Mouse (Mus musculus) liver, embryonic 15.5 days (tissue): ENCODE data around the gene Stt3b. TPM values are rescaled to one million over a fixed set of nuclear protein-coding genes. Genes with fewer than 3 reads are reported as not detected.
A peak's percentile ranks its signal among the peaks of the same experiment; 100 is the strongest.

Experiments
- ATAC-seq: fragments of 200-750 bp; cut with Nextera tagmentation; 2 replicates; pipeline ENCODE4 v1.8.0; 2017; ENCODE audit warnings: moderate number of reproducible peaks, mild to moderate bottlenecking, moderate library complexity; ENCODE audit not compliant: insufficient read depth
- H3K27ac ChIP-seq: fragments of 300-500 bp; sonication (generic); replicated peaks from 2 replicates; pipeline ENCODE4 v1.5.1; 2015; ENCODE audit warnings: mild to moderate bottlenecking, inconsistent platforms
- H3K27me3 ChIP-seq: fragments of 300-500 bp; sonication (generic); 2 replicates; pipeline ENCODE4 v1.6.1; 2015; ENCODE audit warnings: mild to moderate bottlenecking, inconsistent platforms
- H3K36me3 ChIP-seq: fragments of 300-500 bp; sonication (generic); replicated peaks from 2 replicates; pipeline ENCODE4 v1.6.1; 2015; ENCODE audit warnings: moderate library complexity, mild to moderate bottlenecking, inconsistent platforms
- H3K4me1 ChIP-seq: fragments of 300-500 bp; sonication (generic); replicated peaks from 2 replicates; pipeline ENCODE4 v1.6.1; 2015; ENCODE audit warnings: inconsistent platforms
- H3K4me2 ChIP-seq: fragments of 300-500 bp; sonication (generic); 2 replicates; pipeline ENCODE4 v1.6.1; 2015; ENCODE audit warnings: moderate library complexity, mild to moderate bottlenecking, inconsistent platforms
- H3K4me3 ChIP-seq: fragments of 300-500 bp; sonication (generic); replicated peaks from 2 replicates; pipeline ENCODE4 v1.5.1; 2015; ENCODE audit warnings: mild to moderate bottlenecking, inconsistent platforms
- H3K9ac ChIP-seq: fragments of 300-500 bp; sonication (generic); 2 replicates; pipeline ENCODE4 v1.6.1; 2015; ENCODE audit warnings: moderate library complexity, mild to moderate bottlenecking, inconsistent platforms
- H3K9me3 ChIP-seq: fragments of 300-500 bp; sonication (generic); replicated peaks from 2 replicates; pipeline ENCODE4 v1.6.1; 2016; ENCODE audit warnings: inconsistent platforms
- WGBS: fragments of 180-500 bp; shearing (Covaris S2); methylation state at CpG from one replicate; pipeline ENCODE4 v1.1.7; 2015; ENCODE audit warnings: mixed read lengths; ENCODE audit not compliant: insufficient replicate concordance; 5-methylcytosine and 5-hydroxymethylcytosine counted together
- polyA plus RNA-seq: library from polyadenylated mRNA; unstranded; fragments of >200 nt; fragmentation: Nextera tagmentation; extraction: Ambion mirVana; gene quantifications from 2 replicates; pipeline ENCODE4 v1.2.1, GENCODE M21; 2015

Gene Stt3b
- polyA plus RNA-seq, 1 experiment from 2014 or later = 61.0 TPM

DNA sequence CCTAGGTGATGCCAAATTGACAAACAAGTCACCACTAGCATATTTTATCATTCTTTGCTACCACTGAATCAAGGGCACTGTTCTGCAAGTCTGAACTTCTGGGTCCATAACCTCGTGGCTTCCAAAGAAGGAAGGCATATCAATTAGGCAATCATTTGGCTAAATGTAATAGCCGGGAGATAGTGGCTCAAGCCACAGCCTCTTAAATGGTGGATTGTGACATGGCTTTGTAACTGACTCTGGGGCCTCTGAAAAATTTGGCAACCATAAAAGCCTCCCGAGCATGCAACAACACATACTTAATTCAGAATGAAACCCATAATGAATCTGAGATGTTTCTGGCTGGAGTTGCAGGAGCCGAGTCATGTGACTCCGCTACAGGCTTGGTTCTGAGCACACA, 6.8 kb upstream of the Stt3b start:
- Histone ChIP-seq H3K4me3 (no peak overlapping the region), H3K36me3 (no peaks in the 10 kb centered on the region), H3K27ac (no peak overlapping the region), H3K27me3 (no peaks in the 10 kb centered on the region), H3K9me3 (no peaks in the 10 kb centered on the region), H3K4me1 (peaks cover 28% of the 10 kb centered on the region), H3K4me2 (no peak overlapping the region), H3K9ac (no peak overlapping the region)
- no peak for ATAC-seq
- 65% methylated on average over 5 of the region's 5 CpGs for WGBS

DNA sequence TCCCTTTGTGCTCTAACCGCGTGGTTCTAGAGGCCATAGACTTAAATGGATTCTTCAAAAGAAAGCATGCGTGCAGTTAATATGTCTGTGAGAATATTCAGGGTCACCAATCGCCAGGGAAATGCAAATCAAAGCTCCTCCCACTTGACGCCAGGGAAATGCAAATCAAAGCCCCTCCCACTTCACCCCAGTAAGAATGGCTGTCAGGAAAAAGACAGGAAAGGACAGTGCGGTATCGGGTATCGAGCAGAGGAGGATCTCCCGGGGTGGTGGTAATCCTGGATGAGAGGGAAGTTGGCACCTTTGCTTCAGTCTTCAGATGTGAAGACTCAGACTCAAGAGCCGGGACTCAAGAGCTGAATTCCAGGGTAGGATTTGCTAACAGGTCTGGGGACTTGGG, 4.3 kb upstream of the Stt3b start:
- H3K4me2 ChIP-seq = peak overlapping the region; percentile 60
- no peak overlapping the region for H3K9ac ChIP-seq
- no peak for ATAC-seq
- WGBS = 13% methylated on average over 10 of the region's 10 CpGs
- H3K36me3 ChIP-seq = no peaks in the 10 kb centered on the region
- H3K27me3 ChIP-seq = no peaks in the 10 kb centered on the region
- H3K27ac ChIP-seq = 0 out of 2 replicates have a peak overlapping the region, but pooled peaks have one; percentile 10
- H3K4me1 ChIP-seq = peaks cover 39% of the 10 kb centered on the region
- no peaks in the 10 kb centered on the region for H3K9me3 ChIP-seq
- peak overlapping the region; percentile 44 for H3K4me3 ChIP-seq

GRCm38 (mm10) chr9:115313830-115314229, 3.6 kb upstream of the Stt3b start:
- no peak for ATAC-seq
- H3K4me2 ChIP-seq = peak overlapping the region; percentile 60
- H3K9me3 ChIP-seq = no peaks in the 10 kb centered on the region
- H3K4me1 ChIP-seq = peaks cover 39% of the 10 kb centered on the region
- H3K27me3 ChIP-seq = no peaks in the 10 kb centered on the region
- H3K27ac ChIP-seq = 0 out of 2 replicates have a peak overlapping the region, but pooled peaks have one; percentile 10
- H3K9ac ChIP-seq = peak overlapping the region; percentile 15; the same call in 1 of the 2 replicates
- H3K36me3 ChIP-seq = no peaks in the 10 kb centered on the region
- H3K4me3 ChIP-seq = peak overlapping the region; percentile 44
- 62% methylated on average over 5 of the region's 5 CpGs for WGBS

DNA sequence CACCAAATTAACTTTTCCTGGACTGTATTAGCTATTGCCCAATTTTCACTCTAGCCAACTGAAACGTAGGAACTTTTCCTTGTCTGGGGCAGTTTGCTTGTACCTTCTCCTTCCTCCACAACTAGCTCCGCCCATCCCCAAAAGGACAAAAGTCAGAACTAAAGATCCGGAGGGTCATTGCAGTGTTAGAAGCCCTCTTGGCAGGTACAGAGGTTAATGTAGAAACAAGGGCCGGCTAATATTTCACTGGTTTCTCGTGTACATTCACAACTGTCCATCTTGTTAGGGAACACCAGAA, 951 bp upstream of the Stt3b start:
- Histone ChIP-seq H3K36me3 (no peaks in the 10 kb centered on the region), H3K4me3 (peak overlapping the region; percentile 99), H3K4me2 (peak overlapping the region; percentile 93), H3K9ac (peak overlapping the region; percentile 72), H3K27me3 (no peaks in the 10 kb centered on the region), H3K9me3 (no peaks in the 10 kb centered on the region), H3K27ac (peak overlapping the region; percentile 94), H3K4me1 (peaks cover 58% of the 10 kb centered on the region)
- 4% methylated on average over 5 of the region's 5 CpGs for WGBS
- ATAC-seq = no peak

DNA sequence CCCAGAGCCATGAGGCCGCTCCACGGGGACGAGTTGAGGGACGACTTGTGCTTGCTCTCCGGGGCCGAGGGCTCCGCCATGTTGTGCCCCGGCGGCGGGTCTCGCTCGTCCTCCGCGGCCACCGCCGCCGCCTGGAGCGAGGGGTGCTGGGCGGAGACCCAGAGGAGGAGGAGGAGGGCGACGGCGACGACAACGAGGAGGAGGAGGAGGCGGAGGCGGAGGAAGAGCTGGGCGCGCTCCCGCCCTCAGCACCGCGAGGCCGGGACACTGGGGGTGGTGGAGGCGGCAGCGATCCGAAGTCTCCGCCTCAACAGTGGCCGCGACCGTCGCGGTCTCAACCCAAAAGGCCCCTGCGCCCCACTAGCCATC, 260 bp downstream of the Stt3b start:
- H3K9ac ChIP-seq = peak overlapping the region; percentile 97
- H3K27me3 ChIP-seq = no peaks in the 10 kb centered on the region
- no peaks in the 10 kb centered on the region for H3K9me3 ChIP-seq
- peak overlapping the region; percentile 95 for H3K27ac ChIP-seq
- H3K4me3 ChIP-seq = peak overlapping the region; percentile 99
- peak; percentile 86 for ATAC-seq
- peaks cover 67% of the 10 kb centered on the region for H3K4me1 ChIP-seq
- H3K4me2 ChIP-seq = peak overlapping the region; percentile 93
- no peaks in the 10 kb centered on the region for H3K36me3 ChIP-seq
- WGBS = under 1% methylated on average over 38 of the region's 42 CpGs

GRCm38 (mm10) chr9:115309381-115309971, 745 bp downstream of the Stt3b start:
- under 1% methylated on average over 65 of the region's 65 CpGs for WGBS
- peaks cover 66% of the 10 kb centered on the region for H3K4me1 ChIP-seq
- peak overlapping the region; percentile 95 for H3K27ac ChIP-seq
- H3K27me3 ChIP-seq = no peaks in the 10 kb centered on the region
- peak overlapping the region; percentile 99 for H3K4me3 ChIP-seq
- no peaks in the 10 kb centered on the region for H3K36me3 ChIP-seq
- ATAC-seq = no peak
- peak overlapping the region; percentile 97 for H3K9ac ChIP-seq
- peak overlapping the region; percentile 93 for H3K4me2 ChIP-seq
- H3K9me3 ChIP-seq = no peaks in the 10 kb centered on the region

- no peak for ATAC-seq
- Histone ChIP-seq H3K36me3 (no peaks in the 10 kb centered on the region), H3K9me3 (no peaks in the 10 kb centered on the region), H3K4me1 (peaks cover 62% of the 10 kb centered on the region), H3K27me3 (no peaks in the 10 kb centered on the region), H3K4me2 (peak overlapping the region; percentile 93), H3K27ac (peak overlapping the region; percentile 95), H3K4me3 (peak overlapping the region; percentile 99), H3K9ac (peak overlapping the region; percentile 97)
- 0% methylated on average over 18 of the region's 18 CpGs for WGBS
These were observed 1.3 kb downstream of the Stt3b start for GRCm38 (mm10) chr9:115308941-115309380.

DNA sequence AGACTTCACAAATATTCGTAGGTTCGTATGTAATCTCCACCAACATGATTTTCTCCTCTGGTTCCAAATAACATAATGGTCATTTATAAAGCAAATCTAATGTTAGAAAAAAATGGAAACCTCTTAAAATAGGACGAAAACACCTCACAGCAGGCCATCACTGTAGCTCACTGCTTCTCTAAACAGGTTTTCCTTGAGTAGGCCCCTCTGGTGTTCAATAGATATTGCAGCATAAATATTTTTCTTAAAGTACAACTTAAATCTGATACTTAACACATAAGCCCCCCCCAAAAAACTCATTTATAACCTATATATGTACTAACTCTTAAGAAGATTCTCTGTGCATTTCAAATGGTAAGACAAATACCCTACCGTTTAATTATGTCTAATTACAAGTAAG, 1.8 kb downstream of the Stt3b start:
- peaks cover 62% of the 10 kb centered on the region for H3K4me1 ChIP-seq
- ATAC-seq = no peak
- no peaks in the 10 kb centered on the region for H3K36me3 ChIP-seq
- no peaks in the 10 kb centered on the region for H3K27me3 ChIP-seq
- peak overlapping the region; percentile 93 for H3K4me2 ChIP-seq
- 0 out of 2 replicates have a peak overlapping the region, but pooled peaks have one; percentile 95 for H3K27ac ChIP-seq
- H3K9me3 ChIP-seq = no peaks in the 10 kb centered on the region
- peak overlapping the region; percentile 97 for H3K9ac ChIP-seq
- WGBS = 6% methylated on average over 4 of the region's 4 CpGs
- peak overlapping the region; percentile 99 for H3K4me3 ChIP-seq

DNA sequence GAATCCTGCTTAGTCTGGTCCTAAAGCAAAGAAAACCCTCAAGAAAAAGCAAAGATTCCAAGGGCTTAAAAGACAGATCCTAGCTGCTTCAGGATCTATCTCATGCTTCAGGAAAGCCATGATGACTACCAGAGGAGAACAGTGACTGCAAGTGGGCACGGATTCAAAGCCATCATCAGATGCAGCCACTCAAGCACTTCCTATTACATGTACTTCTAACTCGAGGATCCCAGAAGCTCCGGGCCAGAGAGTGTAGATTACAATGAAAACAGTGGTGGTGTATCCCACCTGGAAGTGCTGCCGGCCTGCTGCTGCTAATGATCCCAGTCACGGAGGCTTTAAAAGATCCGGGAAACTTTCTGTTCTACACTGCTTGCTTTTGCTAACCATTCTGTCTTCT, 4.0 kb downstream of the Stt3b start:
- H3K4me1 ChIP-seq = peaks cover 63% of the 10 kb centered on the region

GRCm38 (mm10) chr9:115304149-115304548, 6.1 kb downstream of the Stt3b start:
- peaks cover 71% of the 10 kb centered on the region for H3K4me1 ChIP-seq
- H3K27ac ChIP-seq = no peak overlapping the region
- no peak for ATAC-seq

More for the DNA sequence above, 4.0 kb downstream of the Stt3b start:
- WGBS = 19% methylated on average over 6 of the region's 6 CpGs
- H3K9ac ChIP-seq = no peak overlapping the region
- H3K4me2 ChIP-seq = peak overlapping the region; percentile 93
- H3K4me3 ChIP-seq = peak overlapping the region; percentile 99
- no peaks in the 10 kb centered on the region for H3K27me3 ChIP-seq
- 0 out of 2 replicates have a peak, but pooled peaks cover 3% of the 10 kb centered on the region for H3K36me3 ChIP-seq
- H3K27ac ChIP-seq = no peak overlapping the region
- ATAC-seq = no peak
- no peaks in the 10 kb centered on the region for H3K9me3 ChIP-seq

DNA sequence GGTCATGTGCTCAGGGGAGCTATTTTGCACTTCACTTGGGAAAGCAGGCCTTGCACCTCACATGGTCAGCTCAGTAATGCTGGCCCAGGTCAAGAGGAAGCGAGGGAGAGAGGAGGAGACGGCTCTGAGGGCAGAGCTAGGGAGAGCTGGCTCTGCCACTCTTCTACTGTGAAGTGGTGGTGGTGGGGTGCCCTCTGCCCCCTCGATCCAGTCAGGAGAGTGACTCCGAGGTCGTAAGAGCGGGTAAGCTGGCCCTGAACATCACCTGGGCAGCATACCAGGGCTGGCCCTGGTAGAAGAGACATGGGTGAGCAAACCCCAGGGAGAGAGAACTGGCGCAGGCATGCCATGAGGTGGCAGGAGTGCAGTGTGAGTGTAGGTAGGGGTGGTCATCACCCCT, 8.6 kb downstream of the Stt3b start:
- no peaks in the 10 kb centered on the region for H3K27me3 ChIP-seq
- peak overlapping the region; percentile 33 for H3K4me2 ChIP-seq
- peaks cover 62% of the 10 kb centered on the region for H3K4me1 ChIP-seq
- peak; percentile 13; the same call in 1 of the 2 replicates for ATAC-seq
- H3K27ac ChIP-seq = no peak overlapping the region
- no peak overlapping the region for H3K9ac ChIP-seq
- no peak overlapping the region for H3K4me3 ChIP-seq
- H3K9me3 ChIP-seq = no peaks in the 10 kb centered on the region
- 0 out of 2 replicates have a peak, but pooled peaks cover 6% of the 10 kb centered on the region for H3K36me3 ChIP-seq
- WGBS = 70% methylated on average over 7 of the region's 7 CpGs

More at GRCm38 (mm10) chr9:115304149-115304548, 6.1 kb downstream of the Stt3b start:
- 0 out of 2 replicates have a peak, but pooled peaks cover 6% of the 10 kb centered on the region for H3K36me3 ChIP-seq
- 61% methylated on average over 4 of the region's 4 CpGs for WGBS
- H3K27me3 ChIP-seq = no peaks in the 10 kb centered on the region
- H3K4me2 ChIP-seq = no peak overlapping the region
- H3K4me3 ChIP-seq = no peak overlapping the region
- H3K9ac ChIP-seq = no peak overlapping the region
- H3K9me3 ChIP-seq = no peaks in the 10 kb centered on the region
